Mouse (Mus musculus) cortical plate, adult 2 months (tissue): ENCODE data around the gene Ccdc124.

Experiments used
- CTCF ChIP-seq: fragments of 200-500 bp; IDR thresholded peaks from 2 replicates; pipeline ENCODE4 v1.5.1; 2011; ENCODE audit warnings: mild to moderate bottlenecking, control low read depth, low read length; ENCODE audit not compliant: insufficient read depth; ENCODE audit errors: extremely low read depth
- POLR2A ChIP-seq: fragments of 200-500 bp; IDR thresholded peaks from 2 replicates; pipeline ENCODE4 v1.6.1; 2011; ENCODE audit warnings: mild to moderate bottlenecking, low read length, control low read depth; ENCODE audit not compliant: insufficient read depth; ENCODE audit errors: extremely low read depth

DNA sequence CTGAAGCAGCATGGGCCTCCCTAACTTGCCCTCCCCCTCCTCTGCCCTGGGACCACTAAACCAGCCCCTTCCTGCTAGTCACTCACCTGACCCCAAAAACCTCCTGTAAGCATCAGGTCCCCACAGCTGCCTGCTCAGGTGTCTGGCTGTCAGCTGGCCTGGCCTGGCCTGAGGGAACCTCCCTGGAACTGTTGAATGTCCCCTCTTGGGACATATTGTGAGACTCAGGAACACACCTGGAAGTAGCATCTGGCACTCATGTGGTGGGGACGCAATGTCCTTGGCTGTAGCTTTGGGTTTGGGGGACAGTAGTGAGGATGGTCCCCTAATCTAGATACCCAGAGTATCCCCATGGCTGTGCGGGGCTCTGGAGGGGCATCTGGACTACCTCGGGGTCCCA lies 39.7 kb downstream of the Ccdc124 start:
- TF ChIP-seq CTCF (no peak), POLR2A (no peak)
